Mouse (Mus musculus): ENCODE measurements around the gene Bloc1s1. TPM values are rescaled to one million over a fixed set of nuclear protein-coding genes. Genes with fewer than 3 reads are reported as not detected.

Bloc1s1 gene
- 100 to 1,000 TPM; 152 to 165 TPM for total RNA-seq (2021)
- long read RNA-seq, experiment 1, transcript Bloc1s1-201 (4 exons, 550 nt): major isoform, 314 of 346 reads
- long read RNA-seq, experiment 1, partial matches to known transcripts: 17 of 346 reads
- long read RNA-seq, experiment 1, other reads (novel, unspliced or antisense): 13 of 346 reads
- long read RNA-seq, experiment 2, transcript Bloc1s1-201 (4 exons, 550 nt): major isoform, 203 of 211 reads
- long read RNA-seq, experiment 2, partial matches to known transcripts: 5 of 211 reads
- long read RNA-seq, experiment 2, other reads (novel, unspliced or antisense): 3 of 211 reads

DNA sequence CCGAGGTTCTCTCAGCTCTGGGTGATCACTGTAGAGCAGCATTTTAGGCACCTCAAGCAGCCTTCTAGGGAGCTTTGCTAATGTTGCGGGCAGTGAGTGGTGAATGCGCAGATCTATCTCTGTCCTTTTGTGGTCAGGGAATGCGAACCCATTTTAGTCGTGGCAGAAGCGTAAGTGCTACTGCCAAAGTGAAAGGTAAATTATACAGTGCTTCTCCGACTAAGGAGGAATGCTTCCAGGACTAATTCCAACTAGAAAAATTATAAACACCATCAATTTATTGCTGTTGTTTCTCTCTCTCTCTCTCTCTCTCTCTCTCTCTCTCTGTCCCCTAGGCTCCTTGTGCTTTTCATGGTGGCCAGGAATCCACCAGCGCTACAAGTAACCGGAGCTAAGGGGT is at the start of gene Bloc1s1:
TSS of gene Bloc1s1 (minus strand) at position 101 of the 400 bp plus-strand sequence.
- DNase-seq: no peak

DNA sequence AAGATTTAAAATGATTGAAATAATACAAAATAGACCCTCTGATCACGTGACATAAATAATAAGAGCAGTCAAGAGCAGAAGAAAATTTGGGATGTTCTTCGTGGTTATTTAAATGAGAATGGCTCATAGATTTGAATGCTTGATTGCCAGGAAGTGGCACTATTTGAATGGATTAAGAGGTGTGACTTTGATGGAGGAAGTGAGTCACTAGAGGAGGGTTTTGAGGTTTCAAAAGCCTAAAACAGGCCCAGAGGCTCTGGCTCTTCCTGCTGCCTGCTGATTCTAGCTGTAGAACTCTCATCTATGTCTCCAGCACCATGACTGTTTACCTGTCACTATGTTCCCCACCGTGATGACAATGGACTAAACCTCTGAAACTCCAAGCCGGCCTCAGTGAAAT is 49.0 kb upstream of the Bloc1s1 start:
- no peak for DNase-seq

DNA sequence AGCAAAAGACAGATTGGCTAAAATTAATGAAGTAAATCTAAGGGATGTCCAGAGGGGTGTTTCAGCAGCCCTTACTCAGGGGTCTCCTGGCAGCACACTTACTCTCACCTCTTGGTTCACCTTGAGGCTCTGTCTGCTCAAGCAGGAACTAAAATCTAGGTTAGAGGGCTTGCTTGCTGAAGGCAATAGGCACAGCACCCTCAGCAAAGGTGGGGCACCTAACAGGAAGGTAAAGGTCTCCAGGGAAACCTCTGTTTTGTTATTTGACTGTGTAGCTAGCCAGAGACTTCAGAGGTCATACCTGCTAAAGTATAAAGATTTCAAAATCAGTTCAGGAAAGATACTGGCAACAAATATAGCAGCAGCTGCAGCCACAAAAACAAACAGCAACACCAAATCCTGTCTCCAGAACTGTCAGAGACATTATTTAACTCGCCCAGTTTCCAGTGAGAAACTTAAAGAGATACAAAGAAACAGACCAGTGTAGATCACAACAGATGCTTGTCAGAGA is 47.0 kb upstream of the Bloc1s1 start:
- DNase-seq: no peak

- no peak for DNase-seq
Observed at GRCm38 (mm10) chr10:128968341-128968749, 44.5 kb upstream of the Bloc1s1 start.

- DNase-seq: no peak
Observed at GRCm38 (mm10) chr10:128965871-128966270, 42.0 kb upstream of the Bloc1s1 start.

- no peak for DNase-seq
Observed at GRCm38 (mm10) chr10:128964961-128965360, 41.1 kb upstream of the Bloc1s1 start.

DNA sequence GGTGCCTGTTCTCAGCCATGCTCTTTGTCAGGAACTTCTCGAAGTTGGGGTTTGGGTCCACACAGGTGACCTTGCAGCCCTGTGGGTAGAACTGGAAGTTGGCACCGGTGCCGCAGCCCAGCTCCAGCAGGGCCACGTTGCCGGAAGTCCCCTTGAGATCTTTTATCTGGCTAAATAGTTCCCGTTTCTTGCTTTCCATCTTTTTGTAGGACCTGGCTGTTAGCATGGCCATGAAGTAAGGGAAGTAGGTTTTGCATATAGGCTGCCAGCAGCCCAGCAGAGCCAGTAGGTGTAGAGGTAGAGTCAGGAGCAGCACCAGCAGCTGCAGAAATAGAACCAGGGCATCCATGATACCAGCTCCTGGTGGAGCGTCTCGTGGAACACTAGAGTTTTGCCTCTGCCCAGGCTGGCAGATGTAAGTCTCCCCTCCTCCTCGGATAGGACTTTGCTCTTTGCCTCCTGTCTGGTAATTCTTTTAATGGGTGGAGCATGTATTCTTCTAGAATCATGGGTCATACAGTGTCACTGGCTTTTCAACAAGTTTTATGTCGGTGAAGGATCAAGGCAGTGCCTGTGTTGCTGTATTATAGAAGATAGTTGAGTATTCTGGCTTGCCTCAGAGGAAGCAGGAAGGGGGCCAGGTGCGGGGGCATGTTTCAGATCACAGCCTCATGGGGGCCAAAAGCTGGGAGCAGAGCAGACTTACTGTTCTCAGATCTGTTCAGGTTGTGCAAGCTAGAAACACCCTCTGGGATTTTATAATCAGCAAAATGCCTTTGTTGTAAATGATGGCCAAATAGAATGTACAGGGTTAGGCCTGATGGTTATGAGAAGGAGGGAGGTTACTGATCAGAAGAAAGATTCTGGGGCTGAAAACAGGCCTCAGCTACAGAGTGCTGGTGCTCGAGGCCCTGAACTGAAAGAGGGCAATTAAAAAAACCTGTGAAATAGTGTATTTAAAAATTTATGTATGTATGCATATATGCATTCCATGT is 37.1 kb upstream of the Bloc1s1 start, which contains the start of gene Mettl7b:
TSS of gene Mettl7b (minus strand) at position 399 of the 995 bp plus-strand sequence.
- DNase-seq: no peak

DNA sequence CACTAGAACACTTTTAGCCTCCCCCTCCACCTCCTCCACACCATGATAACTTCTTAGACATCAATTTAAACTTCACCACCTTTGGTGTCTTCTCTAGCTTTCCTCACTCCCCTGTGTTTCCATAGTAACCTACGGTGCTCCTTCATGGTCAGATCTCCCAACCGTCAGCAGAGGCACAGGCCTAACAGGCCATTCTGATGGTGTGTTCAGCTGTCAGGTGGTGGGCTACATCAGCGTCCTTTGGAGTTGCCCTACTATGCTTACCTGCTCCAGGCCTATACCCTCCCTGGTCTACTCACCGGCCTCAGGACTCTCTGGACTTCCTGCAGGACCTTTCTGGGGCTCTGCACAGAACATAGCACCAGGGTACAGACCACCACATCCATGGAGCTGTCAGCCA is 36.3 kb upstream of the Bloc1s1 start:
- DNase-seq: no peak

DNA sequence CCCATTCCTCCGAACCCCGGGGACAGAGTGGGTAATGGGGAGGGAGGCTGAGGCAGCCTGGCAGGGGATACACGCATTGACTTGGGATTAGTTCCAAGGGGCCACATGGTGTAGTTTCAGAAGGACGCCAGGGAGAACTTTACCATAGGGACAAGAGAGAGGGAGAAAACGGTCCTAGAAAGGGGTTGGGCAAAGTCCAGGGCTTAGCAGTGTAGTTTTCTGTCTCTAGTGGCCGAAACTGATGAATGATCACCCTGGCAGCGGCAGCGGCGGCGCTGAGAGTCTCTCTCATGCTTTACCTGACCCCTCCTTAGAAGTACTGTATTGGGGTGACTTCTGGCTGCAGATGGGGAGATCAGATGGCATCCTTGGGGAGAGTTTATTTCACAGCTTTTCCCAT is 34.5 kb upstream of the Bloc1s1 start:
- DNase-seq: no peak

DNA sequence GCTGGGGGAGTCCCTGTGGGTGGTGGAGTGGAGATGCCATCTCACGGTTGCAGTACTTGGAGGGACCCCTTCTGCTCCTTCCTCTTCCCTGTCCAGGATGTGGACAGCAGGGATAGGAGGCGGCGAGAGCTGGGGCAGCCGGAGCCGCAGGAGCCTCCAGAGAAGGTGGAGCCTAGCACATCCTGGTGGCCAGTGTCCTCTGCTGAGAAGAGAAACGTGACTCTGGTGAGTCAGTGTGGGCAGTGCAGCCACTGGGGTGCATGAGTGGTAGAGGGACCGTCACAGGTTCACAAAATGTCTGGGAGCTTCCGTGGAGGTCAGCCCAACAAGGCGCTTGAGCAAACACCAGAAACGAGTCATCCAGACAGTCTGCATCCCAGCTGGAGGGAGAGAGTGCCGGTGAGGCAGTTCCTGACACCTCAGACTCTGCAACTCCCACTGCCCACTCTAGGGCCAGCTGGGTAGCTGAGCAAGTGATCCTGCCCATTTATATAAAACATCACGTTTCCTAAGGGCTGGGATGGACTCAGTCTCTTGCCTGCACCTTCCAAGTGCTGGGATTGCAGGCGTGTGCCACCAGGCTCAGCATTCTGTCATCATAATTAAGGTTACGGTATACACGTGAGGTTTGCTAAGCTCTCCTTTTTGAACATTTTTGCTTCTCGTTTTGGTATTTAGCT is 26.5 kb upstream of the Bloc1s1 start:
- no peak for DNase-seq

DNA sequence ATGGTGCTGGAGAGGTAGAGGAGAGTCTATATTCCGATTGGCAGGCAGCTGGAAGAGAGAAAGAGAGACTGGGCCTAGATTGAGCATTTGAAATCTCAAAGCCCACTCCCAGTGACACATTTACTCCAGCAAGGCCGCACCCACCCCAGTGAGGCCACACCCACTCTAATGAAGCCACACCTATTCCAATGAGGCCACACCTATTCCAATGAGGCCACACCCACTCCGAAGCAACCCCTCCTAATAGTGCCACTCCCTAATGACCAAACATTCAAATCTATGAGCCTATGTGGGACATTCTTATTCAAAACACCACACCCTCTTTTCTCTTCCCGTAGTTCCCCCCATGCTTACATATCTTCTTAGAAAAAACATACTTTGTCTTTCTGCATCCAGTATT is 23.7 kb upstream of the Bloc1s1 start:
- DNase-seq: no peak

- peak; percentile 51 for DNase-seq
Observed at GRCm38 (mm10) chr10:128945675-128946074, 21.8 kb upstream of the Bloc1s1 start.

DNA sequence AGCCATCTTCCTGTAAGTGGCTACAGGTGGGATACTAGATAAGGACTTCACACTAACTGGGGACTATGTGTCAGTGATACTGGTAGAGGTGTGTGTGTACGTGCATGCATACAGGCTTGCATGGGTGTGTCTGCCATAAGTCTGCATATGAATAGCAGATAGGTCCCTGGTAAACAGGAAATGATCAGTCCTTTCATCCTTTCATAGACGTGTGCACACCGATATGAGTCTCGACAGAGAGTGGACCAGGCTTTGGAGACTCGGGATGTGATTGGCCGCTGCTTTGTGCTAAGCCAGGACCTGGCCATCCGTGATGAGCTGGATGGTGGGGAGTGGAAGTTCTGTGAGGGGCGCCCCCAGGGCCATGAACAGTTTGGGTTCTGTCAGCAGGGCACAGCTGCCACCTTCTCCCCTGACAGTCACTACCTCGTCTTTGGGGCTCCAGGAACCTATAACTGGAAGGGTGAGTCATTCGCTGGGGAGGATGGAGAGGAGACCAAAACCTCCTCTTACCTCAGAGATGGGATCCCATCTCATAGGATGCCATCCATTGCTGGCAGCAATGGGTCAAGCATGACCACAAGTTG is 16.7 kb upstream of the Bloc1s1 start:
- no peak for DNase-seq

GRCm38 (mm10) chr10:128938974-128939373 is 15.1 kb upstream of the Bloc1s1 start:
- no peak for DNase-seq

- DNase-seq: peak; percentile 91
Observed at GRCm38 (mm10) chr10:128938457-128938856, 14.6 kb upstream of the Bloc1s1 start.

DNA sequence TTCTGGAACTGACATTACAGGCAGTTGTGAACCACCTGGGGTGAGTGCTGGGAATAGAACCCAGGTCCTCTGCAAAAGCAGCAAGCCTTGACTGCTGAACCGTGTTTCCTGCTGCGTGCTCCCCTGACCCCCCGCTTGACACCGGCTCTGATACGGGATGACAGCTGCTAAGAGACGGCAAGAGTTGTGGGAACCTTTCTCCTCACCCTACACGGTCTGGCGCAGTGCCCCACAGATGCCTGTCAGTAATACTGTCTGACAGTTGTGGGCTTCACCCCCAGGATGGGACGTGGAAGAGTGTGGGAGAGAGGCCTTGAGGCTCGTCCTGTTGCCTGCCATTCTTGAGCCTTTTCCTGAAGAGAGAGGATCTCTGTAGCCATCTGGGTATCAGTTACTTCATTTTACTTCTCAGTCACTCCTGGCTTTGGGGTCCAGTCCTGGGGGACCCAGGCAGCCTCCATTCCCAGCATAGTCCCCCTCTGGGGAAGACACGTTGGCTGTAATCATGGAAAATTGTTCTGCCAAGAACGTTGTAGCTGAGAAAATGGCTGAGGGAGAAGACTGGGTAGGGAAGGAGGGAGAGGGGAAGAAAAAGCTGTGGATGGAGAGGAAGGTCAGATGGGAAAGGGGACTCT is 14.0 kb upstream of the Bloc1s1 start:
- DNase-seq: peak; percentile 53

- DNase-seq: peak; percentile 72
Observed at GRCm38 (mm10) chr10:128935826-128936440, 12.1 kb upstream of the Bloc1s1 start.

GRCm38 (mm10) chr10:128934997-128935787 is 11.4 kb upstream of the Bloc1s1 start:
- no peak for DNase-seq

DNA sequence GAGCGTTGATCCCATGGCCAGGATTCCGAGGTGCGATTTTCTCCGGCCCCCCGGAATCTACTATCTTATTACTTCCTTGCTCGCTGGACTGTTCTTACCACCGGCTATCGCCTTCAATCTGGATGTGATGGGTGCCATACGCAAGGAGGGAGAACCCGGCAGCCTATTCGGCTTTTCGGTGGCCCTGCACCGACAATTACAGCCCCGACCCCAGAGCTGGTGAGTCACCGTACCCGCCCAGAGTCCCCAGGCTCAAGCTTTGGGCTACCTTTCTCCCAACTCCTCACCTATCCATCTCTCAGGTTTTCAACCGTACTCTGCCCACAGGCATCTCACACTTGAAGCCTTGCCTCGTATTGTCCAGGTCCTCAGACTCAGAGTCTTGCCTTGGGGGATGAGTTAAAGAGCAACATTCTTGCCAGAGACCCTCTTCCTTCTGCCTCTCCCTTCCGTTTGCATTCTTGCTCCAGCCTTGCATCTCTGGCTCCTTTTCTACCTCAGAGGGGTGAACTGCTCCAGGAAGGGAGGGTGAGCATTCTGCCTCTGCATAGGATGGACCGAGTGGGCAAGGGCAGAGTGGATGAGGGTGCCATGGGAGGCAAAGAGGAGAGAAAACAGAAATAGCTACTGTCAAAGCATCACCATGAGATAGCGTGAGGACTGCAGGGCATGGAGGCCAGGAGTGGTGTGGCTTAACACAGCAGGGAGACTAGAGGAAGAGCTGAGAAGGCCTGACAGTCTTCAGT is 10.3 kb upstream of the Bloc1s1 start:
- DNase-seq: no peak

Data from gastrocnemius, postnatal 25 days (tissue).